Mouse (Mus musculus) G1E (cell line): ENCODE data around the gene Trim47.

Experiments
- CTCF ChIP-seq: IDR thresholded peaks from 2 replicates; pipeline ENCODE4 v1.5.1; 2012; ENCODE audit warnings: low read depth, low read length, inconsistent platforms, mixed read lengths
- GATA1 ChIP-seq: IDR thresholded peaks from 2 replicates; pipeline ENCODE4 v1.6.1; 2012; ENCODE audit warnings: borderline replicate concordance, low read length, inconsistent platforms, mixed read lengths
- GATA2 ChIP-seq: IDR thresholded peaks from 2 replicates; pipeline ENCODE4 v1.6.1; 2012; ENCODE audit warnings: low read depth, low read length, inconsistent platforms, borderline replicate concordance
- POLR2AphosphoS5 ChIP-seq: IDR thresholded peaks from 2 replicates; pipeline ENCODE4 v1.6.1; 2012; ENCODE audit warnings: low read depth, low read length, inconsistent platforms; ENCODE audit not compliant: insufficient replicate concordance
- TAL1 ChIP-seq: conservative IDR thresholded peaks from 2 replicates; pipeline ENCODE4 v1.6.1; 2012; ENCODE audit warnings: low read depth, low read length, inconsistent platforms, mixed read lengths

DNA sequence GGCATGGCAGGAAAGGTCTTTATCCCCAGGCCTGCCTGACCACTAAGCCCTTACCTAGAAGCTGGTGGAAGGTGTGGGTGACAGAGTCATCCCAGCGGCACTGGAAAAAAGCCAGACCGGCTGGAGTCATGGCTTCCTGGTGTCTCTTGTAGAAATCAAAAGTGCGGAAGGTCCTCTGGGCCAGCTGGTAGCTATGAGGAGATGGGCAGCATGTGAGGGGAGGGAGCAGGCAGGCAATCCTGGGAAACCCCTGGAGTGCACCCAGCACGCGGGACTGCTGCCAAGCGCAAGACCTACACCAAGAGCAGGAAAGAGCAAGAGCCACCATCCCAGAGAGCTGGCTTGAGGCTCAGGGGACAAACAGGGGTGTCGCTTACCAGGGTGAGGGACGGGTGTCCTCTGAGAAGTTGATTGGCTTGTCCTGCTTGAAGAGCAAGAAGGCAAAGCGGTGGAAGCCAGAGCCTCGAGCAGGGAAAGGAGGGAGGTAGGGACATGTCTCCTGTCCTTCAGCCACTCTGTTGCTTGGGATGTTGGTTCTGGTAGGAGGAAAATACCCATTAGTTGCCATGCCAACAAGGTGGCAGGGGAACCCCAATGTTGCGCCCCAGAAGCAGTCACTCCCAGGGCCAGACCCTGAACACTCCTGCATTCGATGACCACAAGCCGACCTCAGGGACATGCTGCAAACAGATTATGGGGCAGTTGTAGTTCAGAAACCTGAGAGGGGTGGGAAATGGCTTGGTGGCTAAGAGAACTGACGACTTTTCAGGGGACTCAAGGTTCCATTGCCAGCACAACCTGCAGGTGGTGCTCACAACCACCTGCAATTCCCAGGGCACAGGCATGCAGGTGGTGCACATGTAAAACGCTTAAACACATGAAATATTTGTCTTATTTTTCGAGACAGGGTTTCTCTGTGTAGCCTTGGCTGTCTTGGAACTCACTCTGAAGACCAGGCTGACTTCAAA is 5.6 kb upstream of the Trim47 start:
- TF ChIP-seq CTCF (no peak), GATA1 (no peak), TAL1 (no peak), POLR2AphosphoS5 (no peak), GATA2 (no peak)
